Mouse (Mus musculus): ENCODE data around the gene Chrm5.

- no peak for TF ChIP-seq UBTF (IDR thresholded peaks at IDR 0.05; ENCODE audit: borderline replicate concordance, insufficient read depth, low read depth, low read length)
- TF ChIP-seq CTCF (IDR thresholded peaks at IDR 0.05 in 2 of 3, conservative IDR thresholded peaks at IDR 0.05 in 1 of 3; ENCODE audit: control insufficient read depth in 1 of 3, insufficient read depth in 1 of 3, low read depth in 2 of 3, low read length in 3 of 3, poor library complexity in 1 of 3, severe bottlenecking in 1 of 3): peak; percentile 20 to 37 (median 30); a peak in 5 of 6 replicates
- TF ChIP-seq MEF2A (IDR thresholded peaks at IDR 0.05; ENCODE audit: extremely low read depth, insufficient replicate concordance, low read depth, low read length, poor library complexity, severe bottlenecking): no peak
- TF ChIP-seq ETS1 (IDR thresholded peaks at IDR 0.05; ENCODE audit: low read depth, low read length): no peak
- no peak for TF ChIP-seq E2F4 (IDR thresholded peaks at IDR 0.05; ENCODE audit: borderline replicate concordance, low read depth, low read length)
- no peak for TF ChIP-seq TBP (IDR thresholded peaks at IDR 0.05; ENCODE audit: low read depth, low read length)
- TF ChIP-seq USF1 (IDR thresholded peaks at IDR 0.05; ENCODE audit: low read depth, low read length): no peak
- no peak for TF ChIP-seq POLR2A (IDR thresholded peaks at IDR 0.05; ENCODE audit: control insufficient read depth in 1 of 2, insufficient read depth in 1 of 2, low read depth in 1 of 2, low read length in 2 of 2, poor library complexity in 1 of 2)
- TF ChIP-seq SIN3A (IDR thresholded peaks at IDR 0.05; ENCODE audit: low read length): no peak
- TF ChIP-seq GABPA (IDR thresholded peaks at IDR 0.05; ENCODE audit: low read depth, low read length): no peak
- no peak for TF ChIP-seq CHD1 (IDR thresholded peaks at IDR 0.05; ENCODE audit: low read depth, low read length)
- no peak for TF ChIP-seq MAX (IDR thresholded peaks at IDR 0.05; ENCODE audit: low read length)
- no peak for TF ChIP-seq ZNF384 (IDR thresholded peaks at IDR 0.05; ENCODE audit: low read depth, low read length)
Observed at GRCm38 (mm10) chr2:112513036-112513435, 32.5 kb upstream of the Chrm5 start.
